Mouse (Mus musculus): Measurements from ENCODE around the gene Hist1h2ae. TPM values are rescaled to one million over a fixed set of nuclear protein-coding genes. Genes with fewer than 3 reads are reported as not detected.
"Not testable (repeated sequence)": the region's sequence is repeated elsewhere in the genome, so short reads cannot be mapped to it uniquely, and the experiment has no call there.

The Hist1h2ae gene
- polyA plus RNA-seq, 1 experiment from 2014 or later = 78.4 TPM

DNA sequence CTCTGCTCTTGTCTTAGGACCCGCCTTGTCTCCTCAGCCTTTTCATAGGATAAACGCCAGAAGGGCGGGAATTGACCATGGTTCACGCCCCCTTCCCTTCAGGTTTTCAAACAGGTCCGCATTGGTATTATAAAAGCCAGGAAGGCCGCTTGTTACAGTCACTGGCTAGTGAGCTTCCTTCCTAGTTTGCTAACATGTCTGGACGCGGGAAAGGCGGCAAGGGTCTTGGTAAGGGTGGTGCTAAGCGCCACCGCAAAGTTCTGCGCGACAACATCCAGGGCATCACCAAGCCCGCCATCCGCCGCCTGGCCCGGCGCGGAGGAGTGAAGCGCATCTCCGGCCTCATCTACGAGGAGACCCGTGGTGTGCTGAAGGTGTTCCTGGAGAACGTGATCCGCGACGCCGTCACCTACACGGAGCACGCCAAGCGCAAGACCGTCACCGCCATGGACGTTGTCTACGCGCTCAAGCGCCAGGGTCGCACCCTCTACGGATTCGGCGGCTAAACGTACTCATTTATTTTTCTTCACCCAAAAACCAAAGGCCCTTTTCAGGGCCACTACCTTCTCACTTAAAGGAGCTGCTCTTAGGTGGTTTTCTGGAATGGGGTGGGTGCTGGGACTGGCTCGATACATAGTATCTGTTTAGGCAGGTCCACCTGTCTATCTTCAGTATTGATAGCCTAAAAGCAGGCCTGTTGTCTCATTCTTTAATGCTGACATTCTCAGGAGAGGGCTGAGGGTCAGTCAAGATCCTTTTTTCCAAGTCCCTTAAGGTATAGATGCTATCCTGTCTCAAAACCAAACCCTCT lies 10.6 kb upstream of the Hist1h2ae start, which contains the start of gene Hist1h4d:
Hist1h4d (plus strand) TSS at position 191 of the 811 bp plus-strand sequence.
- peak; percentile 99 for DNase-seq (ENCODE audit: low spot score)
- H3K27me3 ChIP-seq (ENCODE audit: control insufficient read depth, insufficient read depth, low read length) = no peaks in the 10 kb centered on the region
- H3K36me3 ChIP-seq (replicated peaks; ENCODE audit: control insufficient read depth, insufficient read depth, low read depth, low read length) = no peaks in the 10 kb centered on the region
- H3K27ac ChIP-seq (replicated peaks; ENCODE audit: low read depth, low read length) = peak within 1 kb of the TSS; percentile 85
- under 1% methylated on average over 43 of the region's 43 CpGs for WGBS
- no peaks in the 10 kb centered on the region; the same call in 1 of the 2 replicates for H3K4me1 ChIP-seq (ENCODE audit: control insufficient read depth, insufficient read depth, low read length)
- peak; percentile 89 for ATAC-seq (replicated peaks; ENCODE audit: insufficient number of reproducible peaks, low FRiP score, low TSS enrichment, low read depth)
- peak within 1 kb of the TSS; percentile 81 for H3K9ac ChIP-seq (replicated peaks; ENCODE audit: low read length)
- peak within 1 kb of the TSS; percentile 49 for H3K4me3 ChIP-seq (ENCODE audit: low read depth, low read length)
- H3K4me2 ChIP-seq (ENCODE audit: low read depth, low read length) = peak within 1 kb of the TSS; percentile 82
- no peaks in the 10 kb centered on the region for H3K9me3 ChIP-seq (replicated peaks; ENCODE audit: control insufficient read depth, low read length)

DNA sequence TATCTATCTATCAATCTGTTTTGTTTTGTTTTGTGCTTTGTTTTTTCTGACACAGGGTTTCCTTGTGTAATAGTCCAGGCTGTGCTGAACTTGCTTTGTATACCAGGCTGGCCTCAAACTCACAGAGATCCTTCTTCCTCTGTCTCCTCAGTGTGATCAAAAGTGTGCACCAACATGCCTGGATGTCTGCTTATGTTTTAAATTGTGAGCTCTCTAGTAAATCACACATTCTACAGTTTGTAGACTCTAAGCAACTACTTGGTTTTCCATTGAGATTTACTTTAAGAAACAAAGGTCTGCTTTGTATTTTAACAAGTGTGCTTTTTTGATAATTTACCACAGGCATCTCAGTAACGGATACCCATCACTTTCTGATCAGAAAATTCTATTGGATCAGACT lies 6.8 kb upstream of the Hist1h2ae start:
- Histone ChIP-seq H3K4me3 (ENCODE audit: low read depth, low read length) (no peak overlapping the region), H3K4me1 (ENCODE audit: control insufficient read depth, insufficient read depth, low read length) (no peaks in the 10 kb centered on the region), H3K27me3 (ENCODE audit: control insufficient read depth, insufficient read depth, low read length) (no peaks in the 10 kb centered on the region), H3K9ac (replicated peaks; ENCODE audit: low read length) (no peak overlapping the region), H3K27ac (replicated peaks; ENCODE audit: low read depth, low read length) (no peak overlapping the region), H3K4me2 (ENCODE audit: low read depth, low read length) (no peak overlapping the region), H3K9me3 (replicated peaks; ENCODE audit: control insufficient read depth, low read length) (no peaks in the 10 kb centered on the region), H3K36me3 (replicated peaks; ENCODE audit: control insufficient read depth, insufficient read depth, low read depth, low read length) (no peaks in the 10 kb centered on the region)
- 83% methylated on average over 1 of the region's 1 CpGs for WGBS
- DNase-seq (ENCODE audit: low spot score) (no peak), ATAC-seq (replicated peaks; ENCODE audit: insufficient number of reproducible peaks, low FRiP score, low TSS enrichment, low read depth) (no peak)

DNA sequence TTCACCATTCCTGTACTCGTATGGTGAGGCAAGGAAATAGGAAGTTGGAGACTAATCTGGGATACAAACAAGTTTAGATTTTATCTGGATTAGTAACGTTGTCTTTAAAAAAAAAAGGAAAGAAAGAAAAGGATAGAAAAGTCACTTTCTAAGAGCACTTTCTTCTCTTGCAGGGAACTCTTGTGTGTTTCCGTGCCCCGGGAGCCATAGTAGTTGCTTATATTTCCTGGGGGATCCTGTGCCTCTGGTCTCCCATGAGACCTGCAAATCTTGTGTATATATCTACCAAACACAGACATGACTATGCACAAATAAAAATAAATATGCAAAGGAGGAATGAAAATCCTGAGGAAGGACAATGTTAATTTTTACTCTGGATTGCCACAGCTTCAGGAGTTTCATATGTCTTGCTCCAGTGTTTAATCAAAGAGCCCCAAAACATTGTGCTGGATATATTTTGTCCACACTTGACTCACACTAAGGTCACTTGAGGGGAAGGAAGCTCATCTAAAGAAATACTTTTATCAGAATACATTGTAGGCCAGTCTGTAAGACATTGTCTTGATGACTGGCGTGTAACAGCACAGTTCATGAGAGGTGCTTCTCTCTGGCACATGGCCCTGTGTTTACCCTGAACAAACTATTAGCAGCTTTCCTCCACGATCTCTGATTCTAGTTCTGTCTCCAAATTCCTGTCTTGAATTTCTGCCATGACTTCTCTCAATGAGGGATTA lies 6.1 kb upstream of the Hist1h2ae start:
- H3K4me3 ChIP-seq (ENCODE audit: low read depth, low read length) = peak overlapping the region; percentile 48
- DNase-seq (ENCODE audit: low spot score) = no peak
- peak overlapping the region; percentile 79 for H3K9ac ChIP-seq (replicated peaks; ENCODE audit: low read length)
- peak overlapping the region; percentile 67 for H3K4me2 ChIP-seq (ENCODE audit: low read depth, low read length)
- ATAC-seq (replicated peaks; ENCODE audit: insufficient number of reproducible peaks, low FRiP score, low TSS enrichment, low read depth) = no peak
- H3K36me3 ChIP-seq (replicated peaks; ENCODE audit: control insufficient read depth, insufficient read depth, low read depth, low read length) = no peaks in the 10 kb centered on the region
- H3K27me3 ChIP-seq (ENCODE audit: control insufficient read depth, insufficient read depth, low read length) = no peaks in the 10 kb centered on the region
- no peaks in the 10 kb centered on the region for H3K4me1 ChIP-seq (ENCODE audit: control insufficient read depth, insufficient read depth, low read length)
- H3K27ac ChIP-seq (replicated peaks; ENCODE audit: low read depth, low read length) = peak overlapping the region; percentile 91
- 41% methylated on average over 6 of the region's 6 CpGs for WGBS
- H3K9me3 ChIP-seq (replicated peaks; ENCODE audit: control insufficient read depth, low read length) = no peaks in the 10 kb centered on the region

DNA sequence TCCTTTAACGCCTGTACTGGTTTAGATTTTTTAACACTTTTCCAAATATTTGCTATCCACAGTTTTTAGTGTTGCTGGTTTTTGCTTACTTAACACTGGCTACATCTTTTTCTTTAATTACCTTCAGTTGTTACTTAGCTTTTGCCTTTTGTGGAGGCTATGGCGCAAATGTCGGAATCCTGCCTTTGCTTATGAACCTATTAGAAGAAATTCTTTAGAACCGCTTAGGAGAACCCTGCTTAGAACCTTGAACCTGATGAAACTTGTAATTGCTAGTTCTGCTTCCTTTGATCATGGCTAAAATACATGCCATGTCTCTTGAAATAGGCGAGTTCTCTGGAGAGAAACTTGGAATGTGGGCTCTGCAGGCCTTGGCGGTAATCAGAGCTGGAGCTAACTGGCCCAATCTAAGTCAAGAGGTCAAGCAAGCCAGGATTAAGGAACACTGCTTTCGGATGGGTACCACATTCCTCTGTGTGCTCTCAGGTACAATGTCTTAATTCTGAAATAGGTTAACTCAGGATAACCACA lies 5.4 kb upstream of the Hist1h2ae start:
- Histone ChIP-seq H3K27me3 (ENCODE audit: control insufficient read depth, insufficient read depth, low read length) (no peaks in the 10 kb centered on the region), H3K9me3 (replicated peaks; ENCODE audit: control insufficient read depth, low read length) (no peaks in the 10 kb centered on the region), H3K27ac (replicated peaks; ENCODE audit: low read depth, low read length) (peak overlapping the region; percentile 91), H3K4me2 (ENCODE audit: low read depth, low read length) (peak overlapping the region; percentile 67), H3K4me3 (ENCODE audit: low read depth, low read length) (peak overlapping the region; percentile 48), H3K36me3 (replicated peaks; ENCODE audit: control insufficient read depth, insufficient read depth, low read depth, low read length) (no peaks in the 10 kb centered on the region), H3K4me1 (ENCODE audit: control insufficient read depth, insufficient read depth, low read length) (no peaks in the 10 kb centered on the region), H3K9ac (replicated peaks; ENCODE audit: low read length) (peak overlapping the region; percentile 79)
- WGBS = 2% methylated on average over 7 of the region's 7 CpGs
- no peak for ATAC-seq (replicated peaks; ENCODE audit: insufficient number of reproducible peaks, low FRiP score, low TSS enrichment, low read depth)
- DNase-seq (ENCODE audit: low spot score) = peak; percentile 69

DNA sequence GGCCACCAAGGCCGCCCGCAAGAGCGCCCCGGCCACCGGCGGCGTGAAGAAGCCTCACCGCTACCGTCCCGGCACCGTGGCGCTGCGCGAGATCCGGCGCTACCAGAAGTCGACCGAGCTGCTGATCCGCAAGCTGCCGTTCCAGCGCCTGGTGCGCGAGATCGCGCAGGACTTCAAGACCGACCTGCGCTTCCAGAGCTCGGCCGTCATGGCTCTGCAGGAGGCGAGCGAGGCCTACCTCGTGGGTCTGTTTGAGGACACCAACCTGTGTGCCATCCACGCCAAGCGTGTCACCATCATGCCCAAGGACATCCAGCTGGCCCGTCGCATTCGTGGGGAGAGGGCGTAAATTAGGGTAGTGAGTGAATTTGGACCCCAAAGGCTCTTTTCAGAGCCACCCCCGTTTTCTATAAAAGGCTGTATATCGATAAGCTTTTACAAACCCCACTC lies 4.9 kb upstream of the Hist1h2ae start:
- Histone ChIP-seq H3K4me3 (ENCODE audit: low read depth, low read length) (peak overlapping the region; percentile 48), H3K4me2 (ENCODE audit: low read depth, low read length) (peak overlapping the region; percentile 67), H3K9ac (replicated peaks; ENCODE audit: low read length) (peak overlapping the region; percentile 79), H3K27ac (replicated peaks; ENCODE audit: low read depth, low read length) (peak overlapping the region; percentile 91)
- not testable (repeated sequence) for H3K36me3 ChIP-seq (replicated peaks; ENCODE audit: control insufficient read depth, insufficient read depth, low read depth, low read length); H3K9me3 ChIP-seq (replicated peaks; ENCODE audit: control insufficient read depth, low read length); H3K4me1 ChIP-seq (ENCODE audit: control insufficient read depth, insufficient read depth, low read length); H3K27me3 ChIP-seq (ENCODE audit: control insufficient read depth, insufficient read depth, low read length); ATAC-seq (replicated peaks; ENCODE audit: insufficient number of reproducible peaks, low FRiP score, low TSS enrichment, low read depth)
- WGBS = 0% methylated on average over 9 of the region's 40 CpGs
- peak; percentile 50 for DNase-seq (ENCODE audit: low spot score)

DNA sequence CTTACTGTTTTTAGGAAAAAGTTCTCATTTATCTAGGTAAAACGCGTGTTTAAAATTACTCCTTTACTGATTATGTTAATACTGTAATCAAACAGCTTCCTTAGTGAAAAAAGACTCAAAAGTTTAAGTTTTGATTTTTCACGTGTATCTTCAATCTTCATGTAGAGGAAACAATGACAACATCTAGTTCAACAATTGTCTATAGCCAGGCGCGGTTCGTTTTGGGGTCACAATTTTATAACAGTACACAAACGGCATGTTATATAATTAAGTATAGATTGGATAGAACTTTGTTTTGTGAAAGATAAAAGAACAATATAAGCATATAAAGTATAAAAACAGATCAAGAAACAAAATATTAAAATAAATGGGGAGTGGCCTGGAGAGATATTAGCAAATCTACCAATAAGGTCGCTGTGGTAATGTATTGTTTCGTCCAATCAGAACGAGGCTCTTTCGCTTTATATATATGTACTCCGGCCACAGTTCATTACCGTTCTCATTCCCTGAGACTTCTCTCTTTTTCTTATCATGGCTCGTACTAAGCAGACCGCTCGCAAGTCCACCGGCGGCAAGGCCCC lies 4.3 kb upstream of the Hist1h2ae start, which contains the start of gene Hist1h3d:
Hist1h3d (plus strand) TSS at position 493 of the 581 bp plus-strand sequence.
- under 1% methylated on average over 17 of the region's 18 CpGs for WGBS
- peak; percentile 91 for DNase-seq (ENCODE audit: low spot score)
- H3K4me1 ChIP-seq (ENCODE audit: control insufficient read depth, insufficient read depth, low read length) = no peaks in the 10 kb centered on the region

DNA sequence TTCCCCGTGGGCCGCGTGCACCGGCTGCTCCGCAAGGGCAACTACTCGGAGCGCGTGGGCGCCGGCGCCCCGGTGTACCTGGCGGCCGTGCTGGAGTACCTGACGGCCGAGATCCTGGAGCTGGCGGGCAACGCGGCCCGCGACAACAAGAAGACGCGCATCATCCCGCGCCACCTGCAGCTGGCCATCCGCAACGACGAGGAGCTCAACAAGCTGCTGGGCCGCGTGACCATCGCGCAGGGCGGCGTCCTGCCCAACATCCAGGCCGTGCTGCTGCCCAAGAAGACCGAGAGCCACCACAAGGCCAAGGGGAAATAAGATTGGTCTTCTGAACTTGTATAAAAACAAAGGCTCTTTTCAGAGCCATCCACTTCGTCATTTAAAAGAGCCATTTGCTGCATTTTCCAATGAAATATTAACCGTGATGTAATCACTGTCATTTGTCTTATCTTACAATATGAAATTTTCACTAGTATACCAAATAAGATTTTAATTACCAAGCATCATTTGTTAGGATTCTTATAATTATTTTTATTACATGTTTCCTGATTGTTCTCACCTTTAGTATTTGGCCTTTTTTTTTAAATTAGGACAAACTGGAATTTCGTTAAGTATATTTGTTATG lies 3.6 kb upstream of the Hist1h2ae start:
- H3K36me3 ChIP-seq (replicated peaks; ENCODE audit: control insufficient read depth, insufficient read depth, low read depth, low read length); H3K27me3 ChIP-seq (ENCODE audit: control insufficient read depth, insufficient read depth, low read length); ATAC-seq (replicated peaks; ENCODE audit: insufficient number of reproducible peaks, low FRiP score, low TSS enrichment, low read depth); H3K4me1 ChIP-seq (ENCODE audit: control insufficient read depth, insufficient read depth, low read length); H3K9me3 ChIP-seq (replicated peaks; ENCODE audit: control insufficient read depth, low read length): not testable (repeated sequence)
- peak; percentile 59 for DNase-seq (ENCODE audit: low spot score)
- Histone ChIP-seq H3K4me3 (ENCODE audit: low read depth, low read length) (peak overlapping the region; percentile 30), H3K9ac (replicated peaks; ENCODE audit: low read length) (peak overlapping the region; percentile 61), H3K27ac (replicated peaks; ENCODE audit: low read depth, low read length) (peak overlapping the region; percentile 91), H3K4me2 (ENCODE audit: low read depth, low read length) (peak overlapping the region; percentile 52)
- WGBS = 0% methylated on average over 5 of the region's 39 CpGs

More for the DNA sequence above, 4.3 kb upstream of the Hist1h2ae start, which contains the start of gene Hist1h3d:
- no peaks in the 10 kb centered on the region for H3K9me3 ChIP-seq (replicated peaks; ENCODE audit: control insufficient read depth, low read length)
- H3K4me2 ChIP-seq (ENCODE audit: low read depth, low read length) = peak within 1 kb of the TSS; percentile 67
- H3K36me3 ChIP-seq (replicated peaks; ENCODE audit: control insufficient read depth, insufficient read depth, low read depth, low read length) = no peaks in the 10 kb centered on the region
- peak within 1 kb of the TSS; percentile 48 for H3K4me3 ChIP-seq (ENCODE audit: low read depth, low read length)
- H3K9ac ChIP-seq (replicated peaks; ENCODE audit: low read length) = peak within 1 kb of the TSS; percentile 79
- H3K27me3 ChIP-seq (ENCODE audit: control insufficient read depth, insufficient read depth, low read length) = no peaks in the 10 kb centered on the region
- peak within 1 kb of the TSS; percentile 91 for H3K27ac ChIP-seq (replicated peaks; ENCODE audit: low read depth, low read length)
- ATAC-seq (replicated peaks; ENCODE audit: insufficient number of reproducible peaks, low FRiP score, low TSS enrichment, low read depth) = peak; percentile 53
